Mouse (Mus musculus): ENCODE data around the gene Platr25.
"Not testable (repeated sequence)": the region's sequence is repeated elsewhere in the genome, so short reads cannot be mapped to it uniquely, and the experiment has no call there.

Gene Platr25

GRCm38 (mm10) chr13:62760432-62761415, at the start of gene Platr25:
Platr25 (minus strand) TSS chr13:62760709.
- peak; percentile 83 for DNase-seq

- DNase-seq = not testable (repeated sequence)
These were observed 47.5 kb upstream of the Platr25 start for GRCm38 (mm10) chr13:62807981-62808380.

GRCm38 (mm10) chr13:62786135-62786493, 25.6 kb upstream of the Platr25 start:
- DNase-seq = not testable (repeated sequence)

- DNase-seq = peak; percentile 71
These were observed 25.0 kb upstream of the Platr25 start, which contains the start of gene Gm5141 for GRCm38 (mm10) chr13:62785199-62786134. Gm5141 (minus strand) TSS chr13:62785808.

GRCm38 (mm10) chr13:62763806-62764205, 3.3 kb upstream of the Platr25 start:
- DNase-seq = peak; percentile 77

GRCm38 (mm10) chr13:62733322-62733721, 27.2 kb downstream of the Platr25 start:
- DNase-seq = no peak

- not testable (repeated sequence) for DNase-seq
These were observed 47.9 kb downstream of the Platr25 start for GRCm38 (mm10) chr13:62712611-62713010.

GRCm38 (mm10) chr13:62685287-62685648, 75.2 kb downstream of the Platr25 start:
- not testable (repeated sequence) for DNase-seq

- peak; percentile 57 for DNase-seq
These were observed 75.8 kb downstream of the Platr25 start for GRCm38 (mm10) chr13:62684608-62685286.

GRCm38 (mm10) chr13:62653369-62653743, 107.2 kb downstream of the Platr25 start:
- DNase-seq = no peak

- peak; percentile 93 for DNase-seq
These were observed 107.7 kb downstream of the Platr25 start for GRCm38 (mm10) chr13:62652681-62653368.

GRCm38 (mm10) chr13:62627071-62627470, 133.4 kb downstream of the Platr25 start:
- peak; percentile 60 for DNase-seq

- DNase-seq = not testable (repeated sequence)
These were observed 136.2 kb downstream of the Platr25 start for GRCm38 (mm10) chr13:62624277-62624665.

- peak; percentile 92 for DNase-seq
These were observed 136.8 kb downstream of the Platr25 start, which contains the start of gene 6720489N17Rik for GRCm38 (mm10) chr13:62623577-62624276. 6720489N17Rik (minus strand) TSS chr13:62624182.
